Comparison of ENCODE assay signal across 8 mouse cellular contexts in genomic region chr8:107387861-107388260, GRCm38 (mm10). TPM values are rescaled to one million over a fixed set of nuclear protein-coding genes. Genes with fewer than 3 reads are reported as not detected.
A peak's percentile ranks its signal among the peaks of the same experiment; 100 is the strongest.
DNase-seq lines count a peak whose midpoint lies in the region; ATAC-seq lines count a peak whose summit lies in the region.

No protein-coding gene starts in this region.

- H3K4me2 ChIP-seq in hindbrain, embryonic 14.5 days (replicated peaks), result no peak overlapping the region

- H3K27me3 ChIP-seq in hindbrain, embryonic 10.5 days (ENCODE audit: insufficient read depth, poor library complexity, severe bottlenecking), result no peaks in the 10 kb centered on the region
- H3K27me3 ChIP-seq in hindbrain, embryonic 14.5 days (ENCODE audit: control insufficient read depth, insufficient read depth, low read length), result no peaks in the 10 kb centered on the region

- WGBS in hindbrain, embryonic 10.5 days, result 69% methylated on average over 5 of the region's 5 CpGs
- 68% methylated on average over 5 of the region's 5 CpGs for WGBS in hindbrain, embryonic 14.5 days

- no peaks in the 10 kb centered on the region for H3K4me1 ChIP-seq in hindbrain, embryonic 10.5 days (replicated peaks)
- 0 out of 2 replicates have a peak, but pooled peaks cover 3% of the 10 kb centered on the region for H3K4me1 ChIP-seq in hindbrain, embryonic 14.5 days (replicated peaks; ENCODE audit: control insufficient read depth, insufficient read depth, low read length)

- no peaks in the 10 kb centered on the region for H3K36me3 ChIP-seq in hindbrain, embryonic 10.5 days
- H3K36me3 ChIP-seq in hindbrain, embryonic 14.5 days (replicated peaks; ENCODE audit: control insufficient read depth, insufficient read depth), result no peaks in the 10 kb centered on the region

- H3K9ac ChIP-seq in hindbrain, embryonic 14.5 days, result no peak overlapping the region

- no peak overlapping the region for H3K27ac ChIP-seq in hindbrain, embryonic 10.5 days
- H3K27ac ChIP-seq in hindbrain, embryonic 14.5 days, result no peak overlapping the region

- ATAC-seq in hindbrain, embryonic 14.5 days (ENCODE audit: low FRiP score), result no peak
- ATAC-seq in granulocyte monocyte progenitor cell, adult 5-6 weeks (replicated peaks; ENCODE audit: poor library complexity, severe bottlenecking), result no peak
- no peak for ATAC-seq in inflammation-experienced regulatory T-cells, adult 6 months

- no peaks in the 10 kb centered on the region for H3K9me3 ChIP-seq in hindbrain, embryonic 10.5 days
- no peaks in the 10 kb centered on the region for H3K9me3 ChIP-seq in hindbrain, embryonic 14.5 days (ENCODE audit: control insufficient read depth, low read length)

- DNase-seq in hindbrain, embryonic 10.5 days (ENCODE audit: low spot score), result peak; percentile 37
- no peak for DNase-seq in hindbrain, embryonic 14.5 days (ENCODE audit: low spot score)
- DNase-seq in thymus, postnatal 25 days, result peak; percentile 12
- DNase-seq in thymus, adult 18-20 months, result no peak
- peak; percentile 29 for DNase-seq in c-Kit-positive CD71-positive TER-119-negative erythroid progenitor cells, embryonic 14.5 days (ENCODE audit: low read depth)
- peak; percentile 63 for DNase-seq in kidney, postnatal 14 days

- no peak overlapping the region for H3K4me3 ChIP-seq in hindbrain, embryonic 10.5 days
- no peak overlapping the region for H3K4me3 ChIP-seq in hindbrain, embryonic 14.5 days (replicated peaks; ENCODE audit: low read length)

RNA-seq across cellular contexts. Expression of gene Nqo1, which starts 15.1 kb away (rescaled TPM):
- 4.5 and 5.5 TPM in 2 replicates for polyA plus RNA-seq in hindbrain, embryonic 10.5 days (2016; fragmentation: Nextera tagmentation; extraction: Ambion mirVana)
- 8.5 and 9.4 TPM in 2 replicates for polyA plus RNA-seq in hindbrain, embryonic 14.5 days (2014; fragmentation: Nextera tagmentation; extraction: Ambion mirVana)
- 4.3 TPM in 1 of 2 replicates, not detected in the other for total RNA-seq in granulocyte monocyte progenitor cell, adult 5-6 weeks (2014; fragmentation: Nextera tagmentation)
- total RNA-seq in granulocyte monocyte progenitor cell, adult 5-6 weeks (2017), result 0.52 and 1.2 TPM in 2 replicates
- polyA plus RNA-seq in inflammation-experienced regulatory T-cells, adult 6 months (2017; shearing (Covaris generic)), result 1 to 10 TPM in 1 of 3 experiments, under 1 TPM in 2; 0.50 to 5.3 (median 0.94) TPM

RNA-seq across cellular contexts. Expression of gene Nob1, which starts 37.0 kb away (rescaled TPM):
- 91.8 and 92.7 TPM in 2 replicates for polyA plus RNA-seq in hindbrain, embryonic 10.5 days (2016; fragmentation: Nextera tagmentation; extraction: Ambion mirVana)
- polyA plus RNA-seq in hindbrain, embryonic 14.5 days (2014; fragmentation: Nextera tagmentation; extraction: Ambion mirVana), result 46.4 and 48.7 TPM in 2 replicates
- 51.1 and 73.0 TPM in 2 replicates for total RNA-seq in granulocyte monocyte progenitor cell, adult 5-6 weeks (2014; fragmentation: Nextera tagmentation)
- total RNA-seq in granulocyte monocyte progenitor cell, adult 5-6 weeks (2017), result 47.2 and 49.8 TPM in 2 replicates
- polyA plus RNA-seq in inflammation-experienced regulatory T-cells, adult 6 months (2017; shearing (Covaris generic)), result 10 to 100 TPM; 46.3 to 77.0 (median 59.8) TPM

RNA-seq across cellular contexts. Expression of gene Wwp2, which starts 48.3 kb away (rescaled TPM):
- polyA plus RNA-seq in hindbrain, embryonic 10.5 days (2016; fragmentation: Nextera tagmentation; extraction: Ambion mirVana), result 61.7 and 64.6 TPM in 2 replicates
- 37.2 and 37.5 TPM in 2 replicates for polyA plus RNA-seq in hindbrain, embryonic 14.5 days (2014; fragmentation: Nextera tagmentation; extraction: Ambion mirVana)
- total RNA-seq in granulocyte monocyte progenitor cell, adult 5-6 weeks (2014; fragmentation: Nextera tagmentation), result 48.3 and 55.4 TPM in 2 replicates
- total RNA-seq in granulocyte monocyte progenitor cell, adult 5-6 weeks (2017), result 51.4 and 73.0 TPM in 2 replicates
- 100 to 1,000 TPM in 2 of 3 experiments, 10 to 100 TPM in 1; 95.1 to 126 (median 115) TPM for polyA plus RNA-seq in inflammation-experienced regulatory T-cells, adult 6 months (2017; shearing (Covaris generic))

Comparison
In these comparisons a context has a peak if more than half of its experiments do, and no peak if none do; other contexts are left out.
1. DNase-seq: peak in hindbrain, embryonic 10.5 days (single experiment), thymus, postnatal 25 days (single experiment), c-Kit-positive CD71-positive TER-119-negative erythroid progenitor cells, embryonic 14.5 days (single experiment) and kidney, postnatal 14 days (single experiment); none in hindbrain, embryonic 14.5 days (single experiment) and thymus, adult 18-20 months (0 of 2).